Mouse (Mus musculus) MEL (cell line): ENCODE data around the gene Rab11fip3. TPM values are rescaled to one million over a fixed set of nuclear protein-coding genes. Genes with fewer than 3 reads are reported as not detected.

Experiments
- DNase-seq: peaks from one replicate; pipeline ENCODE4 v3.0.0; 2011; ENCODE audit warnings: low read depth, low spot score
- H3K27ac ChIP-seq: 2 replicates; pipeline ENCODE4 v1.5.1; 2012; ENCODE audit warnings: low read depth, mild to moderate bottlenecking, control low read depth, low read length, moderate library complexity; ENCODE audit not compliant: control insufficient read depth
- H3K27me3 ChIP-seq, 2 experiments: fragments of 150-350 bp in 1 of 2; sonication (generic) in 1 of 2; 2 replicates each; pipeline ENCODE4 v1.6.1; 2012; ENCODE audit warnings: low read length in 2 of 2, mild to moderate bottlenecking in 2 of 2, improper control_type of control experiment in 1 of 2, moderate library complexity in 1 of 2; ENCODE audit not compliant: insufficient read depth in 2 of 2, control insufficient read depth in 1 of 2
- H3K36me3 ChIP-seq, 2 experiments: 2 replicates each; pipeline ENCODE4 v1.6.1; 2012 to 2014; ENCODE audit warnings: low read length in 2 of 2, improper control_type of control experiment in 1 of 2, inconsistent platforms in 1 of 2, mild to moderate bottlenecking in 1 of 2; ENCODE audit not compliant: insufficient read depth in 2 of 2, control insufficient read depth in 1 of 2
- H3K4me1 ChIP-seq, 2 experiments: fragments of 150-350 bp in 1 of 2; sonication (generic) in 1 of 2; 2 replicates each; pipeline ENCODE4 v1.6.1; 2012; ENCODE audit warnings: low read length in 2 of 2, improper control_type of control experiment in 1 of 2, mild to moderate bottlenecking in 1 of 2; ENCODE audit not compliant: insufficient read depth in 2 of 2, control insufficient read depth in 1 of 2
- H3K4me3 ChIP-seq, 2 experiments: fragments of 150-350 bp in 1 of 2; sonication (generic) in 1 of 2; 2 replicates each; pipeline ENCODE4 v1.5.1; 2012; ENCODE audit warnings: low read depth in 2 of 2, low read length in 2 of 2, mild to moderate bottlenecking in 2 of 2, moderate library complexity in 2 of 2, control low read depth in 1 of 2, improper control_type of control experiment in 1 of 2; ENCODE audit not compliant: control insufficient read depth in 1 of 2, insufficient read depth in 1 of 2
- H3K79me2 ChIP-seq: 2 replicates; pipeline ENCODE4 v1.6.1; 2012; ENCODE audit warnings: mild to moderate bottlenecking, low read length, moderate library complexity; ENCODE audit not compliant: control insufficient read depth, poor library complexity, insufficient read depth
- H3K9ac ChIP-seq: 2 replicates; pipeline ENCODE4 v1.6.1; 2012; ENCODE audit warnings: low read depth, mild to moderate bottlenecking, control low read depth, low read length, moderate library complexity; ENCODE audit not compliant: control insufficient read depth, poor library complexity, severe bottlenecking
- H3K9me3 ChIP-seq: fragments of 150-350 bp; sonication (generic); replicated peaks from 2 replicates; pipeline ENCODE4 v1.6.1; 2012; ENCODE audit warnings: mild to moderate bottlenecking, low read length, improper control_type of control experiment, moderate library complexity; ENCODE audit not compliant: insufficient read depth
- BHLHE40 ChIP-seq: IDR thresholded peaks from 2 replicates; pipeline ENCODE4 v1.6.1; 2012; ENCODE audit warnings: low read depth, mild to moderate bottlenecking, inconsistent platforms, low read length, improper control_type of control experiment, borderline replicate concordance
- CTCF ChIP-seq, 3 experiments: IDR thresholded peaks in 2 of 3; conservative IDR thresholded peaks in 1 of 3; 2 replicates each; pipeline ENCODE4 v1.5.1; 2011 to 2012; ENCODE audit warnings: low read length in 3 of 3, low read depth in 2 of 3, mild to moderate bottlenecking in 2 of 3, improper control_type of control experiment in 1 of 3, inconsistent platforms in 1 of 3, mixed read lengths in 1 of 3, moderate library complexity in 1 of 3; ENCODE audit not compliant: control insufficient read depth in 1 of 3, insufficient read depth in 1 of 3, poor library complexity in 1 of 3, severe bottlenecking in 1 of 3
- E2F4 ChIP-seq: IDR thresholded peaks from 2 replicates; pipeline ENCODE4 v1.6.1; 2011; ENCODE audit warnings: low read depth, low read length, improper control_type of control experiment, borderline replicate concordance
- ELF1 ChIP-seq: IDR thresholded peaks from 2 replicates; pipeline ENCODE4 v1.6.1; 2014; ENCODE audit warnings: low read depth, mild to moderate bottlenecking, inconsistent platforms, low read length, improper control_type of control experiment, moderate library complexity
- EP300 ChIP-seq, 2 experiments: IDR thresholded peaks; 2 replicates each; pipeline ENCODE4 v1.6.1; 2011; ENCODE audit warnings: improper control_type of control experiment in 2 of 2, low read length in 2 of 2, low read depth in 1 of 2, mild to moderate bottlenecking in 1 of 2
- GABPA ChIP-seq: IDR thresholded peaks from 2 replicates; pipeline ENCODE4 v1.6.1; 2012; ENCODE audit warnings: low read depth, mild to moderate bottlenecking, inconsistent platforms, low read length, improper control_type of control experiment, moderate library complexity
- GATA1 ChIP-seq: IDR thresholded peaks from 2 replicates; pipeline ENCODE4 v1.6.1; 2011; ENCODE audit warnings: low read depth, low read length, improper control_type of control experiment
- MAX ChIP-seq: IDR thresholded peaks from 2 replicates; pipeline ENCODE4 v1.6.1; 2011; ENCODE audit warnings: low read length, improper control_type of control experiment
- MAZ ChIP-seq: IDR thresholded peaks from 2 replicates; pipeline ENCODE4 v1.6.1; 2012; ENCODE audit warnings: low read depth, mild to moderate bottlenecking, inconsistent platforms, low read length, improper control_type of control experiment
- MEF2A ChIP-seq: IDR thresholded peaks from 2 replicates; pipeline ENCODE4 v1.6.1; 2014; ENCODE audit warnings: low read depth, mild to moderate bottlenecking, inconsistent platforms, low read length, improper control_type of control experiment; ENCODE audit not compliant: poor library complexity, insufficient replicate concordance, severe bottlenecking; ENCODE audit errors: extremely low read depth
- MYB ChIP-seq: IDR thresholded peaks from 2 replicates; pipeline ENCODE4 v1.6.1; 2011; ENCODE audit warnings: mild to moderate bottlenecking, low read depth, low read length, improper control_type of control experiment
- NRF1 ChIP-seq: IDR thresholded peaks from 2 replicates; pipeline ENCODE4 v1.6.1; 2014; ENCODE audit warnings: low read depth, mild to moderate bottlenecking, inconsistent platforms, low read length, improper control_type of control experiment, moderate library complexity; ENCODE audit not compliant: poor library complexity, insufficient read depth, severe bottlenecking
- POLR2A ChIP-seq, 2 experiments: IDR thresholded peaks; 2 replicates each; pipeline ENCODE4 v1.6.1; 2011 to 2012; ENCODE audit warnings: low read length in 2 of 2, mild to moderate bottlenecking in 2 of 2, control low read depth in 1 of 2, improper control_type of control experiment in 1 of 2, low read depth in 1 of 2, moderate library complexity in 1 of 2; ENCODE audit not compliant: control insufficient read depth in 1 of 2, insufficient read depth in 1 of 2, poor library complexity in 1 of 2
- POLR2AphosphoS5 ChIP-seq: IDR thresholded peaks from 2 replicates; pipeline ENCODE4 v1.6.1; 2012; ENCODE audit warnings: low read depth, borderline replicate concordance, mild to moderate bottlenecking, inconsistent platforms, low read length, moderate library complexity, mixed read lengths
- RAD21 ChIP-seq: IDR thresholded peaks from 2 replicates; pipeline ENCODE4 v1.6.1; 2011; ENCODE audit warnings: mild to moderate bottlenecking, low read depth, low read length, improper control_type of control experiment
- SIN3A ChIP-seq: IDR thresholded peaks from 2 replicates; pipeline ENCODE4 v1.6.1; 2012; ENCODE audit warnings: low read length, improper control_type of control experiment, inconsistent platforms
- SMC3 ChIP-seq: IDR thresholded peaks from 2 replicates; pipeline ENCODE4 v1.6.1; 2011; ENCODE audit warnings: low read depth, low read length, improper control_type of control experiment
- TAL1 ChIP-seq: IDR thresholded peaks from 2 replicates; pipeline ENCODE4 v1.6.1; 2012; ENCODE audit warnings: mild to moderate bottlenecking, inconsistent platforms, low read length, moderate library complexity, mixed read lengths
- TBP ChIP-seq: IDR thresholded peaks from 2 replicates; pipeline ENCODE4 v1.8.0; 2011; ENCODE audit warnings: low read depth, low read length, improper control_type of control experiment
- ZC3H11A ChIP-seq: IDR thresholded peaks from 2 replicates; pipeline ENCODE4 v1.6.1; 2012; ENCODE audit warnings: low read depth, mild to moderate bottlenecking, inconsistent platforms, low read length, improper control_type of control experiment
- polyA plus RNA-seq, 2 experiments: library from polyadenylated mRNA; stranded (reverse) in 1 of 2; unstranded in 1 of 2; fragments of >175 nt in 1 of 2; fragments of >200 nt in 1 of 2; gene quantifications; 2 replicates each; pipeline versions ENCODE4 v1.2.1 to v1.2.4; 2012; ENCODE audit warnings: low replicate concordance in 2 of 2, low read depth in 1 of 2; ENCODE audit not compliant: insufficient read length in 2 of 2, insufficient read depth in 1 of 2, missing spikeins in 1 of 2
- total RNA-seq: library from RNA; depleted of rRNA; stranded (reverse); fragments of 300-350 nt; gene quantifications from 2 replicates; pipeline ENCODE4 v1.2.3, GENCODE M21; 2012

The Rab11fip3 gene
- total and polyA plus RNA-seq, 3 experiments: 3.2 to 18.9 TPM; not detected in 1

- TF ChIP-seq POLR2AphosphoS5: no peak
- TF ChIP-seq MAZ: peak; percentile 64; the same call in 1 of the 2 replicates
- TF ChIP-seq RAD21: peak; percentile 49
- TF ChIP-seq, all 39 proteins: peak for 14
Measured at GRCm38 (mm10) chr17:26011841-26012460, 57.4 kb downstream of the Rab11fip3 start (continued).

- H3K79me2 ChIP-seq: no peaks in the 10 kb centered on the region
- DNase-seq: peak; percentile 89
- H3K4me1 ChIP-seq: peaks cover 4 to 31% of the 10 kb centered on the region in 2 experiments
- no peak overlapping the region for H3K27ac ChIP-seq
- no peak overlapping the region for H3K4me3 ChIP-seq
- no peaks in the 10 kb centered on the region for H3K27me3 ChIP-seq
- TF ChIP-seq SIN3A: 0 out of 2 replicates have a peak, but pooled peaks have one; percentile 20
- no peak for TF ChIP-seq MYB
- TF ChIP-seq ZC3H11A: 0 out of 2 replicates have a peak, but pooled peaks have one; percentile 4
- TF ChIP-seq E2F4: no peak
- TF ChIP-seq GATA1: 0 out of 2 replicates have a peak, but pooled peaks have one; percentile 6
- TF ChIP-seq RAD21: peak; percentile 42
- peak; percentile 65 for TF ChIP-seq SMC3
- TF ChIP-seq NRF1: no peak
- TF ChIP-seq MAX: no peak
- no peak for TF ChIP-seq TBP
- peak; percentile 76 to 99 (median 89) for TF ChIP-seq CTCF (IDR thresholded peaks at IDR 0.05 in 2 of 3, conservative IDR thresholded peaks at IDR 0.05 in 1 of 3; ENCODE audit: control insufficient read depth in 1 of 3, insufficient read depth in 1 of 3, low read depth in 2 of 3, low read length in 3 of 3, poor library complexity in 1 of 3, severe bottlenecking in 1 of 3)
- H3K9me3 ChIP-seq: no peaks in the 10 kb centered on the region
- no peak overlapping the region for H3K9ac ChIP-seq
- H3K36me3 ChIP-seq: peaks cover 0 to 21% of the 10 kb centered on the region in 2 experiments; a peak in 2 of 4 replicates
Measured at GRCm38 (mm10) chr17:26009540-26009939, 59.8 kb downstream of the Rab11fip3 start.

- H3K4me1 ChIP-seq: peaks cover 4 to 39% of the 10 kb centered on the region in 2 experiments
Measured at GRCm38 (mm10) chr17:26008787-26009186, 60.6 kb downstream of the Rab11fip3 start.

More at GRCm38 (mm10) chr17:26008787-26009186, 60.6 kb downstream of the Rab11fip3 start:
- Histone ChIP-seq H3K9me3 (no peaks in the 10 kb centered on the region), H3K27ac (0 out of 2 replicates have a peak overlapping the region, but pooled peaks have one; percentile 14), H3K9ac (no peak overlapping the region; the same call in 1 of the 2 replicates), H3K4me3 (no peak overlapping the region), H3K27me3 (no peaks in the 10 kb centered on the region), H3K36me3 (peaks cover 0 to 29% of the 10 kb centered on the region in 2 experiments; a peak in 2 of 4 replicates), H3K79me2 (no peaks in the 10 kb centered on the region)
- TF ChIP-seq ELF1 (no peak), MEF2A (no peak), POLR2A (IDR thresholded peaks at IDR 0.05; ENCODE audit: control insufficient read depth in 1 of 2, insufficient read depth in 1 of 2, low read depth in 1 of 2, low read length in 2 of 2, poor library complexity in 1 of 2) (no peak), TAL1 (peak; percentile 63), BHLHE40 (no peak), GABPA (no peak), EP300 (IDR thresholded peaks at IDR 0.05; ENCODE audit: low read depth in 1 of 2, low read length in 2 of 2) (0 out of 4 replicates have a peak, but pooled peaks of 1 of the 2 experiments have one; percentile 16)
- peak; percentile 25 for DNase-seq
